Mouse (Mus musculus): Measurements from ENCODE around the gene Sdccag8. TPM values are rescaled to one million over a fixed set of nuclear protein-coding genes. Genes with fewer than 3 reads are reported as not detected.

The Sdccag8 gene
- total and polyA plus RNA-seq, 2 experiments from 2014 or later = 5.9 to 8.1 TPM

DNA sequence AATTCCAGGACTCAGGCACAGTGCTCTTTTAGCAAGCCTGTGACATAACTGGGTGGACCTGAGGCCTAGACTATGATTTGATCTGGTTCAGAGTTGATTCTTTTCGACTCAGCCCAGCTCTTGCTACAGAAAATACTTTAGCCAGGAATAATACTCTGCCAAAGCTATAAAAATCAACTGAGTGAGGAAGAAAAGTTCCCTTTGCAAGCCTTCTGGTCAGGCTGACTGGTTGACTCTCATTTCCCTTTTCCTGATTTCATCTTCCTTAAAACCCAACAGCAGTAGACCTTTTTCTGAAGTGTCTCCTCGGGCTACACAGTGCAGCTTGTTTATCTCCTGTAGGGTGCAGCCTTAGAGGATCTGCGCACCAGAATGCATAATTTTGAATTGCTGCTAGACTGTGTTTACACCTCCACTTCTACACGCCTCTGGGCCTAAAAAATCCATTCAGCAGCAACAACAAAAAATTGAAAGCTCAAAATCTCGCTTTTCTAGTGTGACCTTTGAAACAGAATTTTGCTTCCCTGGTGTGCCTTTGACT lies 13.6 kb downstream of the Sdccag8 start:
- H3K9me3 ChIP-seq (replicated peaks; ENCODE audit: control insufficient read depth, low read length) = no peaks in the 10 kb centered on the region
- H3K36me3 ChIP-seq (replicated peaks; ENCODE audit: control insufficient read depth, insufficient read depth, low read length) = no peaks in the 10 kb centered on the region
- no peak overlapping the region for H3K4me3 ChIP-seq (ENCODE audit: low read depth, low read length)
- TF ChIP-seq EP300 (IDR thresholded peaks at IDR 0.05; ENCODE audit: low read depth) (no peak), CTCF (IDR thresholded peaks at IDR 0.05; ENCODE audit: low read depth) (no peak)
- WGBS = 67% methylated on average over 5 of the region's 5 CpGs
- H3K4me1 ChIP-seq (ENCODE audit: control insufficient read depth, insufficient read depth) = peaks cover 23% of the 10 kb centered on the region; the same call in 1 of the 2 replicates
- no peak overlapping the region for H3K27ac ChIP-seq (ENCODE audit: low read depth)
- ATAC-seq (ENCODE audit: insufficient read depth, low read depth) (no peak), DNase-seq (ENCODE audit: low spot score) (no peak)
- no peaks in the 10 kb centered on the region for H3K27me3 ChIP-seq (ENCODE audit: control insufficient read depth, insufficient read depth, low read length)
- no peak overlapping the region for H3K9ac ChIP-seq (replicated peaks; ENCODE audit: low read depth, low read length)
- no peak overlapping the region for H3K4me2 ChIP-seq (ENCODE audit: low read depth, low read length)

DNA sequence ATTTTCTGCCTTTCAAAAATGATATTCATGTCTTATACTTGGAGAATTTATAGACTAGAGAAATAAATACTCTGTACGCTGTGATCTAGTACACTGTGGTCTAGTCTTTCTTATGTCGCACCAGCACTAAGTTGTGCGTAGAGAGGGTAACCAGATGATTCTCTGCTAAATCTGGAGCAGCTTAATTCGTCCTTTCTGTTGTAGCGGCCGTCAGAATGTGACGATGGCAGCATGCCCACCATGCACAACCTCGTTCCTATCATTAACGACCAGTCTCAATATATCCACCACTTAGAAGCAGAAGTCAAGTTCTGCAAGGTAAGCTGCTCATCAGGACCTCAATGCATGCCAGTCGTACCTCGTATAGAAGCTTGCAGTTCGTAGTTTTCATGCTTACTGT lies 14.2 kb downstream of the Sdccag8 start:
- H3K4me1 ChIP-seq (ENCODE audit: control insufficient read depth, insufficient read depth) = peaks cover 19% of the 10 kb centered on the region; the same call in 1 of the 2 replicates
- H3K27ac ChIP-seq (ENCODE audit: low read depth) = no peak overlapping the region
- TF ChIP-seq CTCF (IDR thresholded peaks at IDR 0.05; ENCODE audit: low read depth) (no peak), EP300 (IDR thresholded peaks at IDR 0.05; ENCODE audit: low read depth) (no peak)
- WGBS = 62% methylated on average over 12 of the region's 12 CpGs
- H3K4me3 ChIP-seq (ENCODE audit: low read depth, low read length) = no peak overlapping the region
- no peak overlapping the region for H3K9ac ChIP-seq (replicated peaks; ENCODE audit: low read depth, low read length)
- no peaks in the 10 kb centered on the region for H3K9me3 ChIP-seq (replicated peaks; ENCODE audit: control insufficient read depth, low read length)
- H3K4me2 ChIP-seq (ENCODE audit: low read depth, low read length) = no peak overlapping the region
- no peaks in the 10 kb centered on the region for H3K27me3 ChIP-seq (ENCODE audit: control insufficient read depth, insufficient read depth, low read length)
- no peaks in the 10 kb centered on the region for H3K36me3 ChIP-seq (replicated peaks; ENCODE audit: control insufficient read depth, insufficient read depth, low read length)
- no peak for DNase-seq (ENCODE audit: low spot score)
- no peak for ATAC-seq (ENCODE audit: insufficient read depth, low read depth)

DNA sequence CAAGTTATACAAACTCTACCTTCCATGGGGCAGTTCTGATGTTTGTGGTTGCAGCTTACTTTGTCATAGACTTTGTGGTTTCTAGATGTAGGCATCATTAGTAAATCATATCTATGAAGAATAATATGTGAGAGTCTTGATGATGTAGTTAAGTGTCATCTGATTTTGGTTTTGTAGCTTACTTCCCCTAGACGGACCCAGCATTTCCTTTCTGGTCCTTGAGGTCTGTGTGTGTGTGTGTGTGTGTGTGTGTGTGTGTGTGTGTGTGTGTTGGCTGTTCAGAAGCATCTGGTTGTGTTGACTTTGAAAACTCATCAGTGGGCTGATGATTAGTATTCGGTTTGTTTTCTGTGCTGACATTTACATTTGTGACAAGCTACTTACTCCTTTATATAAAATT lies 17.6 kb downstream of the Sdccag8 start:
- no peak for DNase-seq (ENCODE audit: low spot score)
- Histone ChIP-seq H3K4me1 (ENCODE audit: control insufficient read depth, insufficient read depth) (peaks cover 12% of the 10 kb centered on the region; the same call in 1 of the 2 replicates), H3K9me3 (replicated peaks; ENCODE audit: control insufficient read depth, low read length) (no peaks in the 10 kb centered on the region), H3K36me3 (replicated peaks; ENCODE audit: control insufficient read depth, insufficient read depth, low read length) (no peaks in the 10 kb centered on the region), H3K4me2 (ENCODE audit: low read depth, low read length) (no peak overlapping the region), H3K4me3 (ENCODE audit: low read depth, low read length) (no peak overlapping the region), H3K27me3 (ENCODE audit: control insufficient read depth, insufficient read depth, low read length) (no peaks in the 10 kb centered on the region), H3K9ac (replicated peaks; ENCODE audit: low read depth, low read length) (no peak overlapping the region), H3K27ac (ENCODE audit: low read depth) (no peak overlapping the region)
- WGBS = 64% methylated on average over 2 of the region's 2 CpGs
- TF ChIP-seq EP300 (IDR thresholded peaks at IDR 0.05; ENCODE audit: low read depth) (no peak), CTCF (IDR thresholded peaks at IDR 0.05; ENCODE audit: low read depth) (no peak)
- ATAC-seq (ENCODE audit: insufficient read depth, low read depth) = no peak

DNA sequence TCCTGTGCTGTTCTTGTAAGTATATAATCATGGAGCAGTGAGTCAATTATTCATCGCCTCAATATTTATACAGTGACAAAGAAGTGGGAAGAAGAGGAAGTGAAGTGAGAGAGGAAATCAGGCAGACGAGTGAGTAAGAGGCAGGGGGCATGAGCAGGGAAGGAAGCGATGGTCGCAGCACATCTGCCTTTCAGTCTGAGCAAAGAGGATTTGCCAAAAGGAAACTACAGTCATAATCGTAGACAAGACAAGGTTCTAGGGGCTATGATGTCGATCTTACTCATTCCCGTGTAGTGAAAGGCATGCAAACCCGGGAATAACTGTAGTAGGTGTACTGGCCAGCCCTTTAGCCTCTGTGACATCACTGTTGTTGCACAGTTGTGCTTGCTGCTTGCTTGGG lies 18.1 kb downstream of the Sdccag8 start:
- Histone ChIP-seq H3K9me3 (replicated peaks; ENCODE audit: control insufficient read depth, low read length) (no peaks in the 10 kb centered on the region), H3K27ac (ENCODE audit: low read depth) (no peak overlapping the region), H3K36me3 (replicated peaks; ENCODE audit: control insufficient read depth, insufficient read depth, low read length) (no peaks in the 10 kb centered on the region), H3K27me3 (ENCODE audit: control insufficient read depth, insufficient read depth, low read length) (no peaks in the 10 kb centered on the region), H3K4me2 (ENCODE audit: low read depth, low read length) (no peak overlapping the region), H3K4me1 (ENCODE audit: control insufficient read depth, insufficient read depth) (peaks cover 10% of the 10 kb centered on the region; the same call in 1 of the 2 replicates), H3K9ac (replicated peaks; ENCODE audit: low read depth, low read length) (no peak overlapping the region), H3K4me3 (ENCODE audit: low read depth, low read length) (no peak overlapping the region)
- DNase-seq (ENCODE audit: low spot score) = no peak
- WGBS = 46% methylated on average over 8 of the region's 8 CpGs
- no peak for TF ChIP-seq EP300 (IDR thresholded peaks at IDR 0.05; ENCODE audit: low read depth)
- no peak for TF ChIP-seq CTCF (IDR thresholded peaks at IDR 0.05; ENCODE audit: low read depth)
- no peak for ATAC-seq (ENCODE audit: insufficient read depth, low read depth)

DNA sequence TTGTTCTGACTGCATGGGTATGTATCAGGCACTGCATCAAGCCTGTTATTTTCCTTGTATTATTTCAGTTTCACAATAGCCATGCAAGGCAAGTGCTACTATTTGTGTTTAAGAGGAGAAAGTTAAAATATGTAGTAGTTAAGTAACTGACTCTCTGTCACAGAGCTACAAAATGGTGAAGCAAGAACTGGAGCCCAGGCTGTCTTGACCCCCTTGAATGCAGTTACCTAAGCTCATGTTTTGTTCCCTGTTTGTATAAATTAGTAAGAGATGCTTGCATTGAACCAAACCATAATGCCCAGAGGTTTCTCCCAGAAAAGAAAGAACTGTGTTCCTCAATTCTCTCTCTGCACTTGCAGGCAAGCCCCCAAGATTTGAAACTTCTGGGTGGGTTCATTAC lies 18.8 kb downstream of the Sdccag8 start:
- H3K27me3 ChIP-seq (ENCODE audit: control insufficient read depth, insufficient read depth, low read length) = no peaks in the 10 kb centered on the region
- no peak overlapping the region for H3K27ac ChIP-seq (ENCODE audit: low read depth)
- H3K4me1 ChIP-seq (ENCODE audit: control insufficient read depth, insufficient read depth) = peaks cover 5% of the 10 kb centered on the region; the same call in 1 of the 2 replicates
- ATAC-seq (ENCODE audit: insufficient read depth, low read depth) (no peak), DNase-seq (ENCODE audit: low spot score) (no peak)
- no peak overlapping the region for H3K4me2 ChIP-seq (ENCODE audit: low read depth, low read length)
- TF ChIP-seq CTCF (IDR thresholded peaks at IDR 0.05; ENCODE audit: low read depth) (no peak), EP300 (IDR thresholded peaks at IDR 0.05; ENCODE audit: low read depth) (no peak)
- no peaks in the 10 kb centered on the region for H3K9me3 ChIP-seq (replicated peaks; ENCODE audit: control insufficient read depth, low read length)
- no peak overlapping the region for H3K4me3 ChIP-seq (ENCODE audit: low read depth, low read length)
- H3K9ac ChIP-seq (replicated peaks; ENCODE audit: low read depth, low read length) = no peak overlapping the region
- no peaks in the 10 kb centered on the region for H3K36me3 ChIP-seq (replicated peaks; ENCODE audit: control insufficient read depth, insufficient read depth, low read length)

DNA sequence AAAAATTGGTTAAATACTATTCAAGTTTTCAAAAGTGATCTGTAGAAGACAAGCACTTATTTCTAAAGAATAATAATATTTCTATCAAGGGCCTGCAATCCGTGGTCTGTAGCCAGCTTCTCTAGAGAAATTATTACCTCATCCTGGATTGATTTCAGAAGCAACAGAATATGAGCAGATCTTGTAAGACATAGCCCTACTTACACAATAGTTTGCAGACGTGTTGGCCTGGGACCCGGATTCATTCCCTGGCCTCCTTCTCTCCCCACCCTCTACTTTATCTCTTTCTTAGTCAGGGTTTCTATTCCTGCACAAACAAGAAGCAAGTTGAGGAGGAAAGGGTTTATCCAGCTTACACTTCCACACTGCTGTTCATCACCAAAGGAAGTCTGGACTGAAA lies 19.5 kb downstream of the Sdccag8 start:
- Histone ChIP-seq H3K9me3 (replicated peaks; ENCODE audit: control insufficient read depth, low read length) (no peaks in the 10 kb centered on the region), H3K9ac (replicated peaks; ENCODE audit: low read depth, low read length) (no peak overlapping the region), H3K36me3 (replicated peaks; ENCODE audit: control insufficient read depth, insufficient read depth, low read length) (no peaks in the 10 kb centered on the region), H3K27me3 (ENCODE audit: control insufficient read depth, insufficient read depth, low read length) (no peaks in the 10 kb centered on the region), H3K4me2 (ENCODE audit: low read depth, low read length) (no peak overlapping the region), H3K4me3 (ENCODE audit: low read depth, low read length) (no peak overlapping the region), H3K27ac (ENCODE audit: low read depth) (no peak overlapping the region), H3K4me1 (ENCODE audit: control insufficient read depth, insufficient read depth) (no peaks in the 10 kb centered on the region)
- no peak for TF ChIP-seq EP300 (IDR thresholded peaks at IDR 0.05; ENCODE audit: low read depth)
- TF ChIP-seq CTCF (IDR thresholded peaks at IDR 0.05; ENCODE audit: low read depth) = no peak
- DNase-seq (ENCODE audit: low spot score) (no peak), ATAC-seq (ENCODE audit: insufficient read depth, low read depth) (no peak)
- WGBS = 55% methylated on average over 3 of the region's 3 CpGs

Measured in heart, postnatal 0 days (tissue).